7 mouse cellular contexts compared by ENCODE assay signal in the genomic region with DNA sequence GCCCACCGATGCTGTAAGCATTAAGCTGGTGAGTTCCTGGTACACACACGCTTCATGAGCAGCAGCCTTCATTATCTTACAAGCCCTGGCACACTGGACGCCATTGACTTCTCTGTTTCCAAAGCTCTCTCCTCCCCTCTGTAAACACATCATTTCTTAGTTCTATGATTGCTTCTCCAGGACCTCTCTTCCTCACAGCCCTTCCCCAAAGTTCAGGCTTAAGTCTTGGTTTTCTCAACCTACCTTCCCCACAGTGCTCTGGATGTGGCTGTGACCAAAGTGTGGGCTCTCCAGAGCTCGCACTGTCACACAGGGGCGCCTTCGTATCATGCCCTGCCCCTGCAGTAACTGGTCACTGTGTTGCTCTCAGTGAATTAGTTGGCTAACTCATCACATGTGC. TPM values are rescaled to one million over a fixed set of nuclear protein-coding genes. Genes with fewer than 3 reads are reported as not detected.
DNase-seq lines count a peak whose midpoint lies in the region; ATAC-seq and TF ChIP-seq lines count a peak whose summit lies in the region.

Gene Tspan3 (minus strand): TSS at position 101 of the 400 bp plus-strand sequence.

- 92% methylated on average over 6 of the region's 6 CpGs for WGBS in hindbrain, embryonic 13.5 days
- WGBS in liver, embryonic 15.5 days (ENCODE audit: insufficient replicate concordance) = 73% methylated on average over 6 of the region's 6 CpGs

- no peak within 1 kb of the TSS for H3K4me2 ChIP-seq in hindbrain, embryonic 13.5 days
- no peak within 1 kb of the TSS for H3K4me2 ChIP-seq in liver, embryonic 15.5 days

- H3K79me2 ChIP-seq in MEL (ENCODE audit: control insufficient read depth, insufficient read depth, low read length, poor library complexity) = peaks cover 4% of the 10 kb centered on the region

- no peak for TF ChIP-seq RAD21 in MEL (IDR thresholded peaks at IDR 0.05; ENCODE audit: low read depth, low read length)

- ATAC-seq in CD4-positive, CD25-positive, alpha-beta regulatory T cell, adult 4 months = no peak
- no peak for ATAC-seq in hindbrain, embryonic 13.5 days (ENCODE audit: low FRiP score)
- ATAC-seq in liver, embryonic 15.5 days (ENCODE audit: insufficient read depth) = no peak

- H3K4me1 ChIP-seq in MEL (ENCODE audit: control insufficient read depth in 1 of 2, insufficient read depth in 2 of 2, low read length in 2 of 2) = peaks cover 0 to 4% of the 10 kb centered on the region in 2 experiments; a peak in 1 of 4 replicates
- peaks cover 20% of the 10 kb centered on the region for H3K4me1 ChIP-seq in hindbrain, embryonic 13.5 days (replicated peaks)
- H3K4me1 ChIP-seq in liver, embryonic 15.5 days (replicated peaks) = peaks cover 15% of the 10 kb centered on the region

- no peak for TF ChIP-seq EP300 in MEL (IDR thresholded peaks at IDR 0.05; ENCODE audit: low read depth in 1 of 2, low read length in 2 of 2)

- TF ChIP-seq CTCF in MEL (IDR thresholded peaks at IDR 0.05 in 2 of 3, conservative IDR thresholded peaks at IDR 0.05 in 1 of 3; ENCODE audit: control insufficient read depth in 1 of 3, insufficient read depth in 1 of 3, low read depth in 2 of 3, low read length in 3 of 3, poor library complexity in 1 of 3, severe bottlenecking in 1 of 3) = no peak

- TF ChIP-seq POLR2A in MEL (IDR thresholded peaks at IDR 0.05; ENCODE audit: control insufficient read depth in 1 of 2, insufficient read depth in 1 of 2, low read depth in 1 of 2, low read length in 2 of 2, poor library complexity in 1 of 2) = no peak

- DNase-seq in MEL (ENCODE audit: low read depth, low spot score) = no peak
- DNase-seq in gastrocnemius, adult 18-20 months (ENCODE audit: low spot score) = no peak
- DNase-seq in embryo, embryonic 10 days (ENCODE audit: low spot score) = no peak
- DNase-seq in yolk sac, embryonic 10.5 days (ENCODE audit: low spot score) = no peak

- no peaks in the 10 kb centered on the region for H3K9me3 ChIP-seq in MEL (replicated peaks; ENCODE audit: insufficient read depth, low read length)
- no peaks in the 10 kb centered on the region for H3K9me3 ChIP-seq in hindbrain, embryonic 13.5 days
- H3K9me3 ChIP-seq in liver, embryonic 15.5 days (replicated peaks) = no peaks in the 10 kb centered on the region

- H3K27me3 ChIP-seq in MEL (ENCODE audit: control insufficient read depth in 1 of 2, insufficient read depth in 2 of 2, low read length in 2 of 2) = peaks cover 0 to 7% of the 10 kb centered on the region in 2 experiments; a peak in 2 of 4 replicates
- no peaks in the 10 kb centered on the region for H3K27me3 ChIP-seq in hindbrain, embryonic 13.5 days
- peaks cover 17% of the 10 kb centered on the region; the same call in 1 of the 2 replicates for H3K27me3 ChIP-seq in liver, embryonic 15.5 days

- no peak within 1 kb of the TSS for H3K27ac ChIP-seq in MEL (ENCODE audit: control insufficient read depth, low read depth, low read length)
- H3K27ac ChIP-seq in hindbrain, embryonic 13.5 days = no peak within 1 kb of the TSS
- no peak within 1 kb of the TSS for H3K27ac ChIP-seq in liver, embryonic 15.5 days (replicated peaks)

- no peak within 1 kb of the TSS for H3K4me3 ChIP-seq in MEL (ENCODE audit: control insufficient read depth in 1 of 2, insufficient read depth in 1 of 2, low read depth in 2 of 2, low read length in 2 of 2)
- no peak within 1 kb of the TSS for H3K4me3 ChIP-seq in hindbrain, embryonic 13.5 days
- no peak within 1 kb of the TSS for H3K4me3 ChIP-seq in liver, embryonic 15.5 days (replicated peaks)

- H3K9ac ChIP-seq in MEL (ENCODE audit: control insufficient read depth, low read depth, low read length, poor library complexity, severe bottlenecking) = no peak within 1 kb of the TSS
- no peak within 1 kb of the TSS for H3K9ac ChIP-seq in hindbrain, embryonic 13.5 days
- H3K9ac ChIP-seq in liver, embryonic 15.5 days = no peak within 1 kb of the TSS

- H3K36me3 ChIP-seq in MEL (ENCODE audit: control insufficient read depth in 1 of 2, insufficient read depth in 2 of 2, low read length in 2 of 2) = no peaks in the 10 kb centered on the region; a peak in 1 of 4 replicates
- no peaks in the 10 kb centered on the region for H3K36me3 ChIP-seq in hindbrain, embryonic 13.5 days
- H3K36me3 ChIP-seq in liver, embryonic 15.5 days (replicated peaks) = no peaks in the 10 kb centered on the region

TF ChIP-seq in MEL, 35 proteins besides CTCF, POLR2A, EP300 and RAD21:
- TF ChIP-seq USF1 (IDR thresholded peaks at IDR 0.05; ENCODE audit: low read depth, low read length) (no peak), GABPA (IDR thresholded peaks at IDR 0.05; ENCODE audit: low read depth, low read length) (no peak), CHD1 (IDR thresholded peaks at IDR 0.05; ENCODE audit: low read depth, low read length) (no peak), ZNF384 (IDR thresholded peaks at IDR 0.05; ENCODE audit: low read depth, low read length) (no peak), ZMIZ1 (IDR thresholded peaks at IDR 0.05; ENCODE audit: low read depth, low read length) (no peak), HCFC1 (IDR thresholded peaks at IDR 0.05; ENCODE audit: low read depth, low read length) (no peak), MAX (IDR thresholded peaks at IDR 0.05; ENCODE audit: low read length) (no peak), NELFE (IDR thresholded peaks at IDR 0.05; ENCODE audit: low read depth, low read length) (no peak), CHD2 (IDR thresholded peaks at IDR 0.05; ENCODE audit: low read length) (no peak), ETS1 (IDR thresholded peaks at IDR 0.05; ENCODE audit: low read depth, low read length) (no peak), USF2 (IDR thresholded peaks at IDR 0.05; ENCODE audit: borderline replicate concordance in 1 of 2, insufficient read depth in 1 of 2, low read depth in 1 of 2, low read length in 2 of 2) (no peak), MAZ (IDR thresholded peaks at IDR 0.05; ENCODE audit: low read depth, low read length) (no peak), POLR2AphosphoS5 (IDR thresholded peaks at IDR 0.05; ENCODE audit: borderline replicate concordance, low read depth, low read length) (no peak), JUND (IDR thresholded peaks at IDR 0.05; ENCODE audit: low read depth, low read length) (no peak)

RNA-seq across cellular contexts. Expression of gene Tspan3, which starts in this region (rescaled TPM):
- 10 to 100 TPM; 49.3 to 51.4 TPM for polyA plus RNA-seq in CD4-positive, CD25-positive, alpha-beta regulatory T cell, adult 4 months (2017; shearing (Covaris generic))
- total RNA-seq in MEL (2012; rRNA removed) = 48.3 and 49.5 TPM in 2 replicates
- polyA plus RNA-seq in MEL (2012; ENCODE audit: insufficient read depth in 1 of 2, insufficient read length in 2 of 2, low read depth in 1 of 2, low replicate concordance in 2 of 2, missing spikeins in 1 of 2) = 10 to 100 TPM; 62.6 to 87.3 TPM
- total RNA-seq in gastrocnemius, adult 18-20 months (2021) = 100 to 1,000 TPM; 112 to 113 TPM
- 575 and 579 TPM in 2 replicates for polyA plus RNA-seq in hindbrain, embryonic 13.5 days (2015; fragmentation: Nextera tagmentation; extraction: Ambion mirVana)
- 26.3 and 27.5 TPM in 2 replicates for polyA plus RNA-seq in liver, embryonic 15.5 days (2015; fragmentation: Nextera tagmentation; extraction: Ambion mirVana)
